Mouse (Mus musculus) liver, embryonic 12.5 days (tissue): ENCODE data around the gene Ptprf. TPM values are rescaled to one million over a fixed set of nuclear protein-coding genes. Genes with fewer than 3 reads are reported as not detected.

Experiments used
- ATAC-seq: fragments of 200-750 bp; cut with Nextera tagmentation; 2 replicates; pipeline ENCODE4 v1.8.0; 2017; ENCODE audit warnings: moderate number of reproducible peaks, mild to moderate bottlenecking, moderate library complexity
- H3K27ac ChIP-seq: fragments of 300-500 bp; sonication (generic); 2 replicates; pipeline ENCODE4 v1.5.1; 2016; ENCODE audit warnings: mild to moderate bottlenecking
- H3K27me3 ChIP-seq: fragments of 300-500 bp; sonication (generic); replicated peaks from 2 replicates; pipeline ENCODE4 v1.6.1; 2016; ENCODE audit warnings: mild to moderate bottlenecking, moderate library complexity
- H3K36me3 ChIP-seq: fragments of 300-500 bp; sonication (generic); 2 replicates; pipeline ENCODE4 v1.6.1; 2016; ENCODE audit warnings: mild to moderate bottlenecking, moderate library complexity
- H3K4me1 ChIP-seq: fragments of 300-500 bp; sonication (generic); 2 replicates; pipeline ENCODE4 v1.6.1; 2016
- H3K4me2 ChIP-seq: fragments of 300-500 bp; sonication (generic); 2 replicates; pipeline ENCODE4 v1.6.1; 2016; ENCODE audit warnings: mild to moderate bottlenecking, moderate library complexity
- H3K4me3 ChIP-seq: fragments of 300-500 bp; sonication (generic); 2 replicates; pipeline ENCODE4 v1.5.1; 2016; ENCODE audit warnings: mild to moderate bottlenecking, moderate library complexity
- H3K9ac ChIP-seq: fragments of 300-500 bp; sonication (generic); 2 replicates; pipeline ENCODE4 v1.6.1; 2016; ENCODE audit warnings: mild to moderate bottlenecking, moderate library complexity
- H3K9me3 ChIP-seq: fragments of 300-500 bp; sonication (generic); replicated peaks from 2 replicates; pipeline ENCODE4 v1.6.1; 2016; ENCODE audit warnings: mild to moderate bottlenecking, moderate library complexity
- WGBS: fragments of 180-500 bp; shearing (Covaris S2); methylation state at CpG from one replicate; pipeline ENCODE4 v1.1.7; 2016; ENCODE audit not compliant: insufficient replicate concordance; 5-methylcytosine and 5-hydroxymethylcytosine counted together
- polyA plus RNA-seq: library from polyadenylated mRNA; unstranded; fragments of >200 nt; fragmentation: Nextera tagmentation; extraction: Ambion mirVana; gene quantifications from 2 replicates; pipeline ENCODE4 v1.2.1, GENCODE M21; 2016

The Ptprf gene
- 18.1 and 19.3 TPM in 2 replicates for polyA plus RNA-seq

GRCm38 (mm10) chr4:118291231-118291630 lies at the start of gene Ptprf:
Ptprf (minus strand) TSS chr4:118291405.
- H3K27ac ChIP-seq, result peak within 1 kb of the TSS; percentile 64
- ATAC-seq, result no peak

DNA sequence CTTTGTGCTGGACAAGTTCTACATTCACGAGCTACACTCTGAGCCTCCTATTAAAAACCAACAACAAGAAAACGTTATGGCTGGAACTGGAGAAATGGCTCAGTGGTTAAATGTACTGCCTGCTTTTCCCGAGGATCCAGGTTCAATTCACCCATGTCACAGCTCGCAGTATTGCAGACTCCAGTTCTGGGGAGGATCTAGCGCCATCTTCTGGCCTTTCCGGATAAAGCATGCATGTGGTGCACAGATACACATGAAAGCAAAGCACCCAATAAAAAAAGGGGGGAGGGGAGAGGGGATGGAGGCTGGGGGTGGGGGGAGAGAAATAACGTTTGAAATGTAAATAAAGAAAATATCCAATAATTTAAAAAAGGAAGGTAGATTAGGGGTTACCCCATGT lies 45.5 kb upstream of the Ptprf start:
- H3K36me3 ChIP-seq, result no peaks in the 10 kb centered on the region
- WGBS, result 16% methylated on average over 7 of the region's 7 CpGs
- no peak overlapping the region for H3K4me3 ChIP-seq
- no peaks in the 10 kb centered on the region for H3K9me3 ChIP-seq
- no peaks in the 10 kb centered on the region for H3K27me3 ChIP-seq
- ATAC-seq, result no peak
- H3K27ac ChIP-seq, result no peak overlapping the region
- H3K4me2 ChIP-seq, result no peak overlapping the region
- H3K9ac ChIP-seq, result no peak overlapping the region
- H3K4me1 ChIP-seq, result no peaks in the 10 kb centered on the region

More at GRCm38 (mm10) chr4:118291231-118291630, at the start of gene Ptprf:
- H3K9ac ChIP-seq, result peak within 1 kb of the TSS; percentile 67
- H3K27me3 ChIP-seq, result peaks cover 83% of the 10 kb centered on the region
- WGBS, result 3% methylated on average over 26 of the region's 50 CpGs
- peak within 1 kb of the TSS; percentile 65 for H3K4me3 ChIP-seq
- peaks cover 21% of the 10 kb centered on the region for H3K4me1 ChIP-seq
- peaks cover 4% of the 10 kb centered on the region; the same call in 1 of the 2 replicates for H3K36me3 ChIP-seq
- H3K4me2 ChIP-seq, result peak within 1 kb of the TSS; percentile 71
- H3K9me3 ChIP-seq, result no peaks in the 10 kb centered on the region

GRCm38 (mm10) chr4:118335991-118336390 lies 44.8 kb upstream of the Ptprf start:
- Histone ChIP-seq H3K27me3 (no peaks in the 10 kb centered on the region), H3K9me3 (no peaks in the 10 kb centered on the region), H3K9ac (no peak overlapping the region), H3K4me2 (no peak overlapping the region), H3K4me1 (no peaks in the 10 kb centered on the region), H3K36me3 (no peaks in the 10 kb centered on the region), H3K4me3 (no peak overlapping the region), H3K27ac (no peak overlapping the region)
- ATAC-seq, result no peak
- WGBS, result 65% methylated on average over 4 of the region's 4 CpGs

DNA sequence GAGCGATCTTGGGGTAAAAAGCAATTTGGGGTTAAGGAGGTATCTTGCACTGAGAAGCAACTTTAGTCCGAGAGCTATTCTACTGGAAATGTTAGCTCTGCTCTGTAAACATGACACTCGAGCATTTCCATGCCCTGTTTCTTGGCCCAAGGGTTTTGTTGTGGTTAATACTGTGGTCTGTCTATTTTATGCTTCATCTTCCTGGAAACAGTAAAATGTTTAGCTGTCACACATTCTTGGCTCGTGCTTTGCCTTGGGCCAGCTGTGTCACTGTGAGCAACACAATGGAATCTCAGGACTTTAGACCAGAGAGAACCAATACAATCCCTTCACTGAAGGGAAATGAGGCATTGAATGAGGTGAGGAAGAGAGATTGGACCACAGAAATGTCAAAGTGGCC lies 40.6 kb upstream of the Ptprf start:
- Histone ChIP-seq H3K9me3 (no peaks in the 10 kb centered on the region), H3K4me2 (no peak overlapping the region), H3K36me3 (no peaks in the 10 kb centered on the region), H3K27me3 (no peaks in the 10 kb centered on the region; the same call in 1 of the 2 replicates), H3K9ac (no peak overlapping the region), H3K4me1 (no peaks in the 10 kb centered on the region), H3K4me3 (no peak overlapping the region), H3K27ac (no peak overlapping the region)
- no peak for ATAC-seq
- 46% methylated on average over 4 of the region's 4 CpGs for WGBS

- 35% methylated on average over 7 of the region's 7 CpGs for WGBS
- peaks cover 4% of the 10 kb centered on the region; the same call in 1 of the 2 replicates for H3K4me1 ChIP-seq
Observed at GRCm38 (mm10) chr4:118326476-118326875, 35.3 kb upstream of the Ptprf start.

DNA sequence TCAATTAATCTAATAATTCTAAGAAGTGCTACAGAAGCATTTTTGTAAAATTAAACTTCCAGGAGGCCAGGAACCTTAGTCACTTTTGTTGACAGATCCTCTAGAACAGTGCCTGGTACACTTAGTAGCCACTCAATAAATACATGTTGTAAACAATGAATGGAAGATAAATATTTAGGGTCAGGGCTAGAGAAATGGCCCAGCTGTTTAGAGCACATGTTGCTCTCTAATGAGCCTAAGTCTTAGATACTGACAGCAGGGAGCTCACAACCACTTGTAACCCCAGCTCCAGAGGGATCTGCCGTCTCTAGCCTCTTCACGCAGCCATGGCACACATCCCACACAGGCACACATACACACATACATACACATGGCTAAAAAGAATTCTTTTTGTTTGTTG lies 29.4 kb upstream of the Ptprf start:
- Histone ChIP-seq H3K9ac (no peak overlapping the region), H3K9me3 (no peaks in the 10 kb centered on the region), H3K27ac (no peak overlapping the region), H3K4me2 (no peak overlapping the region), H3K36me3 (no peaks in the 10 kb centered on the region), H3K4me3 (no peak overlapping the region), H3K4me1 (0 out of 2 replicates have a peak, but pooled peaks cover under 1% of the 10 kb centered on the region), H3K27me3 (no peaks in the 10 kb centered on the region)
- WGBS, result 71% methylated on average over 2 of the region's 2 CpGs
- ATAC-seq, result no peak

More at GRCm38 (mm10) chr4:118326476-118326875, 35.3 kb upstream of the Ptprf start:
- Histone ChIP-seq H3K36me3 (no peaks in the 10 kb centered on the region), H3K27me3 (no peaks in the 10 kb centered on the region; the same call in 1 of the 2 replicates), H3K4me2 (no peak overlapping the region), H3K9ac (no peak overlapping the region), H3K9me3 (no peaks in the 10 kb centered on the region), H3K27ac (no peak overlapping the region), H3K4me3 (no peak overlapping the region)
- no peak for ATAC-seq

- Histone ChIP-seq H3K4me2 (no peak overlapping the region), H3K36me3 (no peaks in the 10 kb centered on the region), H3K9ac (no peak overlapping the region), H3K27me3 (no peaks in the 10 kb centered on the region), H3K4me3 (no peak overlapping the region), H3K27ac (no peak overlapping the region), H3K4me1 (no peaks in the 10 kb centered on the region), H3K9me3 (no peaks in the 10 kb centered on the region)
- ATAC-seq, result no peak
- 32% methylated on average over 8 of the region's 8 CpGs for WGBS
Observed at GRCm38 (mm10) chr4:118319706-118320344, 28.6 kb upstream of the Ptprf start.

GRCm38 (mm10) chr4:118316662-118317061 lies 25.5 kb upstream of the Ptprf start:
- WGBS, result 56% methylated on average over 4 of the region's 4 CpGs
- no peak overlapping the region for H3K4me3 ChIP-seq
- no peaks in the 10 kb centered on the region for H3K36me3 ChIP-seq
- H3K27me3 ChIP-seq, result peaks cover 14% of the 10 kb centered on the region
- H3K9me3 ChIP-seq, result no peaks in the 10 kb centered on the region
- H3K27ac ChIP-seq, result no peak overlapping the region
- no peak for ATAC-seq
- no peak overlapping the region for H3K4me2 ChIP-seq
- no peaks in the 10 kb centered on the region for H3K4me1 ChIP-seq
- H3K9ac ChIP-seq, result no peak overlapping the region

DNA sequence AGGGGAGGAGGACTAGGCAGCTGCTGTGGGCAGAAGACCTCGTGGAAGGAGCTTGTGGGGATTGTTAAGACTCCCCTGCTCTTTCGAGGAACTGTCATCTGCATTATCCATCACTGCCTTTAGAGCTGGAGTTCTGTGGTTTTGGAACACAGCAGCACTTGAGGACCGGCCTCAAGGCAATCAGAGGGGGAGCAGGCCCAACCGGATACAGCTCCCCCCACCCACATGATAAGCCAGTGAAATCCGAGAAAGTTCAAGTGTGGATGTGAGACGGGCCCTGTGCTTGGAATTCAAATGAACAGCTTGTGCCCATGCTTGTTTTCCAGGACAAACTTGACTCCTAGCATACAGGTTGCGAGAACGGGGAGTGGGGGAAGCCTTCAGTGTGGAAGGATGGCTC lies 24.1 kb upstream of the Ptprf start:
- Histone ChIP-seq H3K27ac (no peak overlapping the region), H3K27me3 (peaks cover 14% of the 10 kb centered on the region), H3K9ac (no peak overlapping the region), H3K9me3 (no peaks in the 10 kb centered on the region), H3K36me3 (no peaks in the 10 kb centered on the region), H3K4me1 (no peaks in the 10 kb centered on the region), H3K4me2 (no peak overlapping the region), H3K4me3 (no peak overlapping the region)
- WGBS, result 26% methylated on average over 8 of the region's 8 CpGs
- ATAC-seq, result no peak

DNA sequence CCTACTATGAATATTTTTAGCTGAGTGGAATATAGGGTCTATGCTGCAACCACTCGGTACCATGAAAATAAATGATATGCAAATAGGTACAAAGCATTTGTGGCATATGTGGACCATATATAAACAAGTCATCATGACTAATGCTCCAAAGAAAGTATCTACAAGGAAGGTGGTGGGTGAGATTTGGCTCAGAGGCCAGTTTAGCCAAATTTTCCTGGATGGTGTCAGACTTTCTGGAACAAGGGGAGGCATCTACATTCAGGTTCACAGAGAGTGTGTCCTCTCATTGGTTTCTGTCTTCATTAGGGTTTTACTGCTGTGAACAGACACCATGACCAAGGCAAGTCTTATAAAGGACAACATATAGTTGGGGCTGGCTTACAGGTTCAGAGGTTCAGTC lies 19.3 kb upstream of the Ptprf start:
- peaks cover 25% of the 10 kb centered on the region for H3K27me3 ChIP-seq
- no peaks in the 10 kb centered on the region for H3K36me3 ChIP-seq
- H3K4me1 ChIP-seq, result no peaks in the 10 kb centered on the region
- no peak overlapping the region for H3K4me2 ChIP-seq
- 70% methylated on average over 1 of the region's 1 CpGs for WGBS
- no peak overlapping the region for H3K27ac ChIP-seq
- no peak overlapping the region for H3K9ac ChIP-seq
- H3K4me3 ChIP-seq, result no peak overlapping the region
- H3K9me3 ChIP-seq, result no peaks in the 10 kb centered on the region
- no peak for ATAC-seq

DNA sequence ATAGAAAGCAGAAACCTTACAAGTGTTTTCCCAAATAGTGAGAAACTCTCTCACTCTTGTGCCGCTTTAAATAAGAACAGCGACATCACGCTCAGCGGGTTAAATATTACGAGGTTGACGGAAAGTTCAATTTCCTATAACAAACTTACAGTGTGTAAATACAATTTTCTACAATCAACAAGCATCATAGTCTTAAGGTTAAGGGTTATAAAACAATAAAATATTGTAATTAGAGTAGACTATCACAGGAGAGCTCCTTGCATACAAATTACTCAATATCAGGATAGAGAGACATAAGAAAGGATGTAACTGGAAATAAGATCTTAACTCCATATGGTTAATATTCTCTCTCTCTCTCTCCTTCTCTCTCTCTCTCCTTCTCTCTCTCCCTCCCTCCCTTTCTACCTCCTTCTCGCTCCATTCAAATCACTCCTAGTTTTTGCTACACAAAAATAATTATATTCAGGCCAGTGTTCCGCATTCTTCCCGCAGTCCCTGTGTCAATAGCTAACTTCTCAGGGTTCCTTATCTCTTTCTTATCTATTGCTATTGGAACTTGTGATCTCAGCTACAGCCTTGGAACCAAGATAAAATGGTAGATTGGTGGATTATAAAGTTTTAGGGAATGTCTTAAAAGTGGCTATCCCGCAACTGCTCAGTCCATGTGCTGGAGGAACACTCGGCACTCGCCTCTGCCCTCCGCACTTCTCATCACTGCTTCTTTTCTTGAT lies 16.5 kb upstream of the Ptprf start:
- H3K4me3 ChIP-seq, result no peak overlapping the region
- peaks cover 12% of the 10 kb centered on the region; the same call in 1 of the 2 replicates for H3K27me3 ChIP-seq
- no peaks in the 10 kb centered on the region for H3K9me3 ChIP-seq
- no peak overlapping the region for H3K4me2 ChIP-seq
- no peak overlapping the region for H3K9ac ChIP-seq
- ATAC-seq, result no peak
- 81% methylated on average over 13 of the region's 13 CpGs for WGBS
- H3K27ac ChIP-seq, result no peak overlapping the region
- H3K4me1 ChIP-seq, result no peaks in the 10 kb centered on the region
- H3K36me3 ChIP-seq, result no peaks in the 10 kb centered on the region

DNA sequence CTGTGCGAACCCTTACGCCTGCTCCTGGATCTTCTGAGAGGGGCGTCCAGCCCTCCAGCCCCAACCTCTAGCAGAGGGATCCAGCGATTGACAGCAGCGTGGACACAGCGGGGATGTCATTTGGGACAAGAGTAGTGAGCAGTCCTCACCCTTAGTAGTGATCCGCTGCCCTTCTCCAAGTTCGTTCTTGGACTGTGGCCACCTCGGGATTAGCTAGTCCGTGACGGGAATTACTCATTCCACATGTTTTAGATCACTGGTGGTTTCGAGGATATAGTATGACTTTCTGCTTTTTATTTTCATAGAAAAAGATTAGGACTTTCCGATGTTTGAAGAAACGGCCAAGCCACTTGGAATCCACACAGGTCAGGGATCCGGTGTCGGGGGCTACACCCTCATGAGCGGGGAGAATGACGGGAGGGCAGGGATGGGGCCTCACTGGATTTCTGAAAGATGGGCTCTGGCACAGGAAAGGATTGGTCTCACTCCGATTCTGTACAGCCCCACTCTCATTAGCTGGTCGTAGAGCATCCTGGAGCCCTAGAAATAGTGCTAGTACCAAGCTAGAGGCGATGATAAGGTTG lies 15.0 kb upstream of the Ptprf start:
- Histone ChIP-seq H3K27me3 (peaks cover 14% of the 10 kb centered on the region; the same call in 1 of the 2 replicates), H3K9ac (no peak overlapping the region), H3K36me3 (no peaks in the 10 kb centered on the region), H3K27ac (no peak overlapping the region), H3K4me2 (no peak overlapping the region), H3K9me3 (no peaks in the 10 kb centered on the region), H3K4me3 (no peak overlapping the region), H3K4me1 (no peaks in the 10 kb centered on the region)
- 73% methylated on average over 21 of the region's 21 CpGs for WGBS
- ATAC-seq, result no peak
